Mouse (Mus musculus) thymus, postnatal 4 days (tissue): ENCODE measurements around the gene Armc5.
A peak's percentile ranks its signal among the peaks of the same experiment; 100 is the strongest.

Experiments used
- DNase-seq: peaks from one replicate; pipeline ENCODE4 v3.0.0; 2021

Gene Armc5

DNA sequence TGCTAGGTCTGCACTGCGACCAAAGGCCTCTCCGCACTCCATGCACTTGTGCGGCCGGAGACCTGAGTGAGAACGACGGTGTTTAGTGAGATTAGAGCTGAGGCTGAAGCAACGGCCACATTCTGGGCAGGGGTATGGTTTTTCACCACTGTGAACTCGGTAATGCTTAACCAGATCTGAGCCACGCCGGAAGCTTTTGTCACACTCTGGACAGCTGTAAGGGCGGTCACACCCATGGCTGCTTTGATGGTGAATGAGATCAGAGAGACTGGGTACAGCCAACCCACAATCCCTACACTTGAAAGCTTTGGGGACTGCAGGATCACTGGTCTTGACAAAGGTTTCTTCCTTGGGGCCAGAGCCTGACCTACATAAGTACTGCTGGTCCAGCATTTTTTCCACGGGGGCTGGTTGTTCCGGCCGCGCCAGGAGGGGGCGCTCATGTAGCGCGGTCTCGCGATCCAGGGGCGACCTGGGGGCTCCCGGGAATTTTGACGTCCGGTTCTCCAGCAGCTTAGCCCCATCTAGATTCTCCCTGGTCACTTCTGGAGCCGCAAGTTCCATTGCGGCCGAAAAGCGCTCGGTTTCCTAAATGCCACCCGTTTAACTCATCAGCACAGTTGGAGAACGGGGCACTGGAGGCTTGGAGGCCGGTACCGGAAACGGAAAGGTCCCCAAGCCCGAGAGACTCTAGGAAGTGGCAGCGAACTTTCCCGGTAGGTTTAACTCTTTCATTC is at the start of gene Armc5:
Armc5 (plus strand) TSS at position 487 of the 737 bp plus-strand sequence.
- peak; percentile 87 for DNase-seq

DNA sequence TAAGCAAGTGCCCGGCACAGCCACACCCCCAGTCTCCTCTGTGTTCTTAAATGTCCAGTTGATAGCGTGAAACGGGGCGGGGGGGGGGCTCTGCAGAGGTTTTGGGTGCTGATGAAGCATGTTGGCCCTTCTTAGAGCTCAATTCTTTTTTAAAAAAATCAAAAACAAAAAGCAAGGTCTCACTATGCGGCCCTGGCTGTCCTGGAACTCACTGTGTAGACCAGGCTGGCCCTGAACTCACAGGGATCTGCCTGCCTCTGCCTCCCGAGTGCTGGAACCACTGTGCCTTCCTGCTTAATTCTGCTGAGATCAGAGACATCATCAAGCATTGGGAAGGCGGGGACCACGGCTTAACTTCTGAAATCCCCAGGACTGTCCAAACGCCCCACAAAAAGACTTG is 35.5 kb upstream of the Armc5 start:
- no peak for DNase-seq

DNA sequence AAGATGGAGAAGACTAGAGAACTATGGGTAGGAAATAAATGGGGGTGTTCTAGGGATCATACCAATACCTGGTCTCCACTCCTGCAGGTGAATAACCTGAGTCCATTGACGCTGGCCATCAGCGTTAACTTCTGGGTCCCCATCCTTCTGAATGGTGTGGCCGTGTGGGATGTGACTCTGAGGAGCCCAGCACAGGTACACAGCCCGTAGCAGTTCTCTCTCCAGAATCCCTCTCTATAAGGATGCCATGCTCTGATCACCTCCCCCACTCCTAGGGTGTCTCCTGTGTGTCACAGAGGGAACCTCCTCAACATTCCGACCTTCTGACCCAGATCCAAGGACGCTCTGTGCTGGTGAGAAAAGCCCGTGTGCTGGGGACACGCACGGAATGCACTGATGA is 34.1 kb upstream of the Armc5 start:
- no peak for DNase-seq

DNA sequence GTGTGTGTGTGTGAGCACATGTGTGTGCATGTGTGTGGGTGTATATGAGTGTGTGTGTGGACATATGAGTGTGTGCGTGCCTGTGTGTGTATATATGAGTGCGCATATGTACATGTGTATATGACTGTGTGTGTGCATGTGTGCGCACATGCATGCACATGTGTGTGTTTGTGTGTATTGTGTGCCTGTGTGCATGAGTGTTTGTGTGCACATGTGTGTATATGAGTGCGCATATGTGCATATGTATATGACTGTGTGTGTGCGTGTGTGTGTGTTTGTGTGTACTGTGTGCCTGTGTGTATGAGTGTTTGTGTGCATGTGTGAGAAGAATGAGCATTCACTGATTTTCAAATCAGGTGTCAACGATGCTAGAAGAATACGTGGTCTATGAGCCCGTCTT is 33.0 kb upstream of the Armc5 start:
- no peak for DNase-seq

DNA sequence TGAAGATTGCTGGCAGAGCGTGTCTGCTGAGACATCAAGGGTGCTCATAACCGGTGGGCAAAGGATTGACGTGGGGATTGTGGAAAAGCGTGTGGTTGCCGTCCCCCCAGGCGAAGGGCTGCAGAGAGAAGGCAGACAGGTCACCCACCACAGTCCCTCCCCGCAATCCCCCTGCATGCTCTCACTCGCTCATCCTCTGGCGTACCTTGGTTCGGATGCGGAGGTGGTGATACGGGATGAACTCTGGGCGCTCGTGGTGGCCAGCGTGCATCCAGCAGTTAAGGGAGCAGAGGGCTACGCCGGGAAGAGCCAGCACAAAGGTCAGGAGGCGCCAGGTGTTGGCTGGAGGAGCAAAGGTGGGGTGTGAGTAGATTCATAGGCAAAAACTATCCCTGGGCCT is 31.4 kb upstream of the Armc5 start:
- DNase-seq, result no peak

DNA sequence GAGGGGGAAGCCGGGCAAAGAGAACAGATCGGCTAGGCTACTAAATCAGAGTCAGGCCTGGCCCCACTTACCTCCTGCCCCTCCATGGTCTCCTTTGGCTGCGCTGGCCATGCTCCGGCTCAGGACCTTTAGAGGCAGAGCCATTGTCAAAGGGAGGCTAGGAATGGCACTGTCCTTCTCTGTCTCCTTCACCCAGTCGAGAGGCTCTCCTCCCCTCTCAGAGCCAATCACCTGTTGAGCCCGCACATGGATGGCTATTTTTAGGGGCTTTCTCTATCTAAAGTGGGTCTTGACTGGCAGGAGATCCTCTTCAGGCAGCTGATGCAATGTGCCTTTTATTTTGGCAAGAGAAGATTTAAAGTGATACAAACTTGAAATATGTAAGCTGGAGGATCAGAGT is 31.0 kb upstream of the Armc5 start, which contains the start of gene Cox6a2:
Cox6a2 (minus strand) TSS at position 236 of the 400 bp plus-strand sequence.
- DNase-seq, result no peak

DNA sequence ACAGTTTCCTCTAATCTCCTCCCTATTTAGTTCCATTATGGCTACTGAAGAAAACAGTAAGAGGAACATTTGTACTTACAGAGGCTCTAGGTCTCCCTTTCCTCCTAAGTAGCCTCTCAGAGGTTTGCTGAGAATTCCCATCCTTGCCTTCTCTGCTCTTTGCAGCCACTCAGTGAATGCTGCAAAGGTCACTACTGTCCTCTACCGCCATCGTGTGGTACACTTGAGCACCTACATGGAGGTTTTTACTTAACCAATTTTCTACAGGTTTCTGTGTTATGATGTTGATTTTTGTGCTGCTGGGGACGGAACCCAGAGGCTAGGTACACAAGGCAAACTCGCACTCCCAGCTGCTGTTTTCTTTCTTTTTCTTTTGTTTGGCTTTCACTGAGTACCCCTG is 29.0 kb upstream of the Armc5 start:
- DNase-seq, result peak; percentile 78

DNA sequence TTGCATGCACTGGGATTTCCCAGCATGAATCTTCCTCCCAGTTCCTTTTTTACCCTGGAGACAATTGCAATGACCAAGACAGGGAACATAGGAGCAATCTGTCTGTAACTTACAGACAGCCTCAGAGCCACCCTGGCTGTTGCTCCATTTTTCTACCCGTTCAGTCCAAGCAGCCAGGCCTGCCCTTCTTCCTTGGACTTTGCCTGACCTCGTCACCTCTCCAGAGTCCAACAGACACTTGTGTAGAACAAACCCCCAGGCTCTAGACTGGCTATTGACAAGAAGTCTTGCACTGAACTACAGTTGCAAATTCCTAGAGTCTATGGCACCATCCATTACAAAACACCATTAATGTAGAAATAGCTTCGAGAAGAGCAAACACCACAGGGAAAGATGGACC is 27.3 kb upstream of the Armc5 start:
- no peak for DNase-seq

DNA sequence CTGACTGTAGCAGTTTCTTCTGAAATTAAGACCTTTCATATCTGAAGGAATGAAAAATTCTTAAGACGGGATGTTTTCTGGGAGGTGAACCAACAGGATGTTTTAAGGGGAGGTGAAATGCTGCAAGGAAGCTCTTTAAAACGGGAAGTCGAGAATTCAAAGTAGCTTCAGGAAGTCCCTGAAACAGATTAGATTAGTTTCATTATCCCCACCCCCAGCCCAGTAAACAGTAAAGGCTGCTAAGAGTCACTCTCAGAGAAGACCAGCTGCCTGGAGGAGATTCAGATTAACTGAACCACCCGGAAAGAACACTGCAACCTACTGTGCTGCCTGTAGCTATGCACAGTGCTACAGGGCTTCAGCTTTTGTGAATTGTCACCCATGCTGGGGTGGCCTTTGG is 17.2 kb upstream of the Armc5 start:
- no peak for DNase-seq

DNA sequence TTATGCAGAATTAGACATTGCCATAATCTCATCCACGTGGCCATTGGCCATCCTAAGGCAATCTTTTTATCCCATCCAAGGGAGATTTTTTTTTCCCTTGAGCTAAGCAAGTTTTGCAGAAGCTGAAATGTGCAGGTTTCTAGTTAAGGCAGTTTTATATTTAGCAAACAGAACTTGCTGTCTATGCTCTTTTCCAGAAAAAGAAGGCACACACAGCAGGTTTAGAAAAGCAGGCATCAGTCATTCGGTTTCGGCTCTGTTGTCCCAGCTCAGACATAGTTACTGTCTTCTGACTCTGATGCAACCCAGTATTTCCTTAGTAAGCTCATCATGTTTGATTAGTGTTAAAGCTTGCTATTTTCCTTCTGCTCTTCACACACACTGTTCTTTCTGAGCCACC is 16.2 kb upstream of the Armc5 start:
- no peak for DNase-seq

DNA sequence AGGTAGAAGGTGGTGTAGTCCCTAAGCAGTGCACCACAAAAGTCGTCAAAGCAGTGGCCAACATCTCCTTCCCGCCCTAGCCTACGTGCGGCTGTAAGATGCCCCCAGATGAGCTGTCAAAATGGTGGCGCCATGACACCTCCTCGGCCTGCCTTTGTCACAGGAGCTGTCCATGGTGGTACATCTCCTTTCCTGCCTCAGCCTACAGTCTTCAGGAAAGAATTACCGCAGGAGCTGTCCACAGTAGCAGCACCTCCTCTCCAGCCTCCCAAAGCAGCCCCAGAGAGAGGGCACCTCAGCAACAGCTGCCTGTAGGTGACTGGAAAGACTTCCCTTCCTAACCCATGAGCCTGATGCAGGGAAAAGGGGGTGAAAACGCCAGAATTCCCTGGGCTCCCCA is 5.4 kb upstream of the Armc5 start:
- peak; percentile 26 for DNase-seq

DNA sequence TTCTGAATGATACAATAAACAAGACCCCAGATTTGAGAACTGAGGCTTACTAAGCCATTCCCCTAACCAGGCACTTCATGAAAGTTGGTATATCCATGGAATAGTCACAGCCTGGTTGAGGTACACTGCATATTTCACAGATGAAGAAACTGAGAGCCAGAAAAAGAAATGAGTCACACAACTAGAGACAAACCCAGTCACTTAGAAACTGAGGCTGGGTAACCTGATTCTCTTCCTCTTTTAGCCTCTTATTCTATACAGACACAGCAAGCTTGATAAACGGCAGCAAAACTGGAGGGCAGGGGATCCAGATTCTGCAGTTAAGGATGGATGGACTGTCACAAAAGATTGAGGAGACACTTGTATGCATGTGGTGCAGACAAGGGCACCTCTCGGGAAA is 2.3 kb upstream of the Armc5 start:
- no peak for DNase-seq

DNA sequence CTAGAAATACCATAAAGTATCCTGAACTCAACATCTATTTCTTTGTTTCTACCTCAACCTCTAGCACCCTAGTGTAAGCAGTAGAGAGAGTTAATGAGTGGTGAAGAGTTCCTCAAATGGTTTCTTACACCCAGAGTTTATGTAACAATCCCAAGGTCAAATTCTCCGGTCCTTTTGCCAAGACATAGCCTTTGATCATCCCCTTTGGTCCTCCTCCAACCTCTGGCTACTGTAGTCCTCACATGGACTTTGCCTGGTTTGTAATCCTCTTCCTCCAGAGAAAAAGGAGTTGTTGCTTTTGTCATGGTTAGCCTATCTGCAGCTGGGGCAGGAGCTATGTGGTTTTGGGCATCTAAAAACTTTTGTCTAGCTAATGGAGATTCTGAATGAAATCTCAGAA is 1.7 kb upstream of the Armc5 start:
- DNase-seq, result no peak

DNA sequence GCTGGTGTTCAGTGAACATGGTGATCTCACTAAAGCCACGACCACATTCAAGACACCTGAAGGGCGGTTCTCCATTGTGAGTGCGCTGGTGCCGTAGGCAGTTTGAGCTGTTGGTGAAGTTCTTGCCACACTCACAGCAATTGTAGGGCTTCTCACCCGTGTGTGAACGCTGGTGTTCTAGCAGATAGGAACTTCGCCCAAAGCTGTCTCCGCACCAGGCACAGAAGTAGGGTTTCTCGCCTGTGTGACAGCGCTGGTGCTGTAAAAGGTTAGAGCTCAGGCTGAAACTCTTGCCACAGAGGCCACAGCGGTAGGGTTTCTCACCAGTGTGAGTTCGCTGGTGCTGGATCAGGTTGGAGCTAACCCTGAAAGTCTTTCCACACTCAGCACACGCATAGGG is 716 bp upstream of the Armc5 start:
- DNase-seq, result no peak

DNA sequence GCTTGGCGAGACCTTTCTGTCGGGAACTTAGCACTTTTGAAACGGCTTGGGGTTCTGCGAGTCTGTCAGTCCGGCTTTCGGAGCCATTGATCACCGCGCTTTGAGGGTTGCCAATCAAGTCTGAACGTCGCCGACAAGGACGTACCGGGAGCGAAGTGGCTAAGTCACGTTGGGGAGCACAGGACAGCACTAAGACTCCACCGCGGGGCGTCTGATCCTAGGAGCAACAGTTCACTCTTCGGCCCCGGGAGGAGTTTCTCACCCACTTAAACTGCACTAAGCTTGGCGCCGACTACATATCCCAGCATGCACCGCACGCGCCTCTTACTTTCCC is 418 bp downstream of the Armc5 start:
- DNase-seq, result no peak

DNA sequence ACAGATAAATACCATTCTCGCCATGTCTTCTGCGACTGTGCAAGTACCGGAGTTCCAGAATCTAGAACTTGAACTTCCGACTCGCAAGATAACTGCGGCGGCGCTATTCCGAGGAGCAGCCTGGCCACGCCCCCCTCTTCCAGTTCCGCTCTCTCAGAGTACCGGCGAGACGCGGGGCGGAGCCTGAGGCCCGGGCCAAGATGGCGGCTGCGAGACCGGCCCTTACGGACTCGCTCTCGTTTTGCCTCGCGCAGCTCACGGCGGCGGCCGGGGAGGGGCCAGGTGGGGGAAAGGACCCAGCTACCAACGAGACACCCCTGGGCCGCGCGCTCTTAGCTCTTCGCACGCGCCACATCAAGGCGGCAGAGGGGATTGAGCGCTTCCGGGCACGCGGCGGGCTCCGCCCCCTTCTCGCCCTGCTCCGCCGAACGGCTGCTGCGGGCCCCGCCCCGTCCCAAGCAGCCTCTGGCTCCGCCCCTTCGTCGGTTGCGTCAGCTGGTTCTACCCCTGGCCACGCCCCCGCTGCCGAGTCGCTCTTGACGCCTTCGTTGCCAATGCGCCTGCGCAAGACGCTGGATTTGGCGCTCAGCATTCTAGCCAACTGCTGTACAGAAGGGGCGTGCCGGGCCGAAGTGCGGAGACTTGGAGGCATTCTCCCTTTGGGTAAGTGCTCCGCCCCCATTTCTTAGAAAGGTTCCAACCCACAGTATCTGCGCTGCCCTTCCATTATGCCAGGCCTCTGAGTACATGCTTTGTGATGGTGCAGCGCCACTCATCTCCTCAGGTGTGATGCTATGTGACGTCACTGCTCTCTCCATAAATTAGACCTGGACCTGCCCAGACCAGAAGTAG is 1.0 kb downstream of the Armc5 start, which contains the start of gene 9130023H24Rik:
9130023H24Rik (minus strand) TSS at position 105 of the 852 bp plus-strand sequence.
- peak; percentile 100 for DNase-seq

DNA sequence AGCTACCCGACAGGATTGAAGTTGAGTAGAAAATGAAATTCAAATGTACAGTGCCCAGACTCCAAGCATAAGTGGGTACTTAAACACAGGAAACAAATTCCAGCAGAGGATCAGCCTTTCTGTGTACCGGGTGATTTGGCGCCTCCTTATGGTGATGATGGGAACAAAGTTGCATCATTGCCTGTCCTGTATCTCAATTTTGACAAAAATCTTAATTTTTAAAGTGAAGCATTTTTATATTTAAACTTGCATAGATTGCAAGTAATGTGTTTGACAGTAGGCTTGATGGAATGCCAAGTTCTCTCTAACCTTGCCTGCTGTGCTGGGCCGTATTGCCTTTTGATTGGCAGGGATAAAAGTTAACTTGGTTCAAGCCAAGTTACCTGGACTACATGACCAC is 1.8 kb downstream of the Armc5 start:
- peak; percentile 67 for DNase-seq

DNA sequence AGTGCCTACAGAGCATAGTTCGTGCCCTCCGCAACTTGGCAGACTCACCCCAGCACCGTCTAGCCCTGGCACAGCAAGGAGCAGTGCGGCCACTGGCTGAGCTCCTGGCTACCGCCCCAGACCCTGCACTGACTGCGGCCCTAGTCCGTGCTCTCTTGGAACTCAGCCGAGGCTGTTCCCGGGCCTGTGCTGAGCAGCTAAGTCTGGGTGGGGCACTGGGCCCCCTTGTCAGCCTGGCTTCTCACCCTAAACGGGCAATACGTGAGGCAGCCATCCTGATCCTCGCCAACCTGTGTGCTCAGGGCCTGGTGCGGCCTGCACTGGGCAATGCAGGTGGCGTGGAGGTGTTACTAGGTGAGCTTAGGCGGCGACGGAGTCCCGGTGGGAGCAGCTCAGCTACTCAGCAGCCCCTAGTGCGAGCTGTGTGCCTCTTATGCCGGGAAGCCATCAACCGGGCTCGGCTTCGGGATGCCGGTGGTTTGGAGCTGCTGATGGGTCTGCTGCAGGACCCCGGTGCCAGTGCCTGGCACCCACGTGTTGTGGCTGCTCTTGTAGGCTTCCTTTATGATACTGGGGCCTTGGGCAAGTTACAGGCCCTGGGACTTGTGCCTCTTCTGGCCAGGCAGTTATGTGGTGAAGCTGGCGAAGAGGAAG is 3.1 kb downstream of the Armc5 start:
- no peak for DNase-seq

DNA sequence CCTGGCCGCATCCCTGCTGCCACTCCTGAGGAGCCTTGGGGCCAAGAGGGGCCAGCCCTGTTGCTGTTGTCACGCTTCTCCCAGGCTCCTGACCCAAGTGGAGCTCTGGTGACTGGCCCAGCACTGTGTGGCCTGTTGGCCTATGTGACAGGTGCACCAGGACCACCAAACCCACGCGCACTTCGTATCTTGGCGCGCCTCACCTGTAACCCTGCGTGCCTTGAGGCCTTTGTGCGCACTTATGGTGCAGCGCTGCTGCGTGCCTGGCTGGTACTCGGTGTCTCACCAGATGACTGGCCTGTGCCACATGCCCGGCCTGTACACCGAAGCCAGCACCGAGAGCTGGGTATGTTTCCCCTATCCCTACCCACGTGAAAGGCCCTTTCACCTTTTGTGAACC is 5.2 kb downstream of the Armc5 start:
- no peak for DNase-seq

DNA sequence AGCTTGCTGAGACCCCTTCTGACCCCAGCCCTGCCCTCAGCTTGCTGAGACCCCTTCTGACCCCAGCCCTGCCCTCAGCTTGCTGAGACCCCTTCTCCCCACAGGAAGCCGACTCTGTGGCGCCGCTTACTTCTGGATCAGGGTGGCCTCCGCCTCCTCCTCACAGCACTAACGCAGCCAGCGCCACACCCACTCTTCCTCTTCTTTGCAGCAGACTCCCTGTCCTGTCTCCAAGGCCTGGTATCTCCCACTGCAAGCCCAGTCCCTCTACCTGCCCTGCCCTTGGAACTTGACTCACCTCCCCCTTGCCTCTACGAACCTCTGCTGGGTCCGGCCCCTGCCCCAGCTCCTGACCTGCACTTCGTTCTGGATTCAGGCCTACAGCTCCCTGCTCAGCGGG is 6.8 kb downstream of the Armc5 start:
- DNase-seq, result no peak

DNA sequence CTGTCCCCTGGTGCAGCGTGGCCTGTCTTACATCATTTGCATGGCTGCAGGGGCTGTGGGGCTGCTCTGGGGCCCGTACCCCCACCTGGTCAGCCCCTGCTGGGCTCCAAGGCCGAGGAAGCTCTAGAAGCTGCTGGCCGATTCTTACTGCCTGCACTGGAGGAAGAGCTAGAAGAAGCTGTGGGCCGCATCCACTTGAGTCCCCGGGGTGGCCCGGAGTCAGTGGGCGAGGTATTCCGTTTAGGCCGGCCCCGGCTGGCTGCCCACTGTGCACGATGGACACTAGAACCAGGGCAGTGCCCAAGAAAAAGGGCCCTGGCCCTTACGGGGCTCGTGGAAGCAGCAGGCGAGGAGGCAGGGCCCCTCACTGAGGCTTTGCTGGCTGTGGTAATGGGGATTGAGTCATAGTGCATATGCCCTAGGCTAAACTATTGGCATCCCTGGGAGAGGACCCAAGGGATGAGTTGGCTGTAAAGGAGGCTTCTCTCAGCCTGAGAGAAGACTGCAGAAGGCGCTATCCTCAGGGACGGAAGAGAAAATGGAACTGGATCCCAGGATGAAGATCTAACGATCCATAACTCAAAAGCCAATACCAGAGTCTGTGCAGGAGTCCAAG is 7.4 kb downstream of the Armc5 start:
- no peak for DNase-seq

DNA sequence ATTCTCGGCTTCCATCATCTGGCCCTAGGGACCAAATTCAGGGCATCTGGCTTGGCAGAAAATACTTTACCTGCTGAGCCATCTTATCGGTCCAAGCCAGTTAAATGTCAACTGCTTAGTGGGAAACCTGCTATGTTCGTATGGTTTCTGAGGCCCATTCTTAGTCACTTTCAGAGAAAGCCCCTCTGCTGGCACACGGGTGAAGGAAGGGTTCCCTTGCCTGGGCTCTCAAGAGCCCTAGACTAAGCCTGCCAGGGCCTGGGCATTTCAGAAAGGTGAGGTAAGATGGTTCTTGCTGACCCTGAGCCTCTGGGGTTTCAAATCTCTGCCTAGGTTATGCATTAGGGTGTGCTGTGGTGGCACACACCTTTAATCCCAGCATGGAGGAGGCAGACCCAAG is 8.4 kb downstream of the Armc5 start:
- DNase-seq, result no peak
